In genomic region chr14:105417458-105417960, GRCm38 (mm10) we compare ENCODE assay signal across 24 mouse cellular contexts.
DNase-seq lines count a peak whose midpoint lies in the region; ATAC-seq and TF ChIP-seq lines count a peak whose summit lies in the region.
"Had no signal": no experiment of that assay in that cellular context is flagged by ENCODE, and none has a peak within 500 bp of the region (broad histone marks: within the 10 kb centered on the region; RNA-seq: fewer than 3 reads in every experiment).

No protein-coding gene starts in this region.

- H3K36me3 ChIP-seq in limb, embryonic 12.5 days: no peaks in the 10 kb centered on the region
- no peaks in the 10 kb centered on the region for H3K36me3 ChIP-seq in liver, embryonic 12.5 days
- H3K36me3 ChIP-seq: G1E; hindbrain, embryonic 13.5 days; midbrain, embryonic 12.5 days had no signal

- no peak for DNase-seq in gastrocnemius, adult 2 months
- DNase-seq in gastrocnemius, postnatal 10 days: no peak
- peak; percentile 25 for DNase-seq in retina, postnatal 1 day
- DNase-seq in retina, embryonic 14.5 days (ENCODE audit: low spot score): no peak
- DNase-seq in ovary, postnatal 36 days (ENCODE audit: low spot score): no peak
- DNase-seq: adrenal gland, adult 8-10 months; cerebellum, adult 8-10 months; cerebellum, postnatal 25 days; heart, postnatal 4 days; kidney, adult 8-10 months; layer of hippocampus, adult 9-11 months; right cerebral cortex, adult 18-20 months; spleen, adult 18-20 months; thymus, adult 2 months; thymus, postnatal 36 days had no signal

- H3K9ac ChIP-seq in limb, embryonic 12.5 days (replicated peaks): no peak overlapping the region
- no peak overlapping the region for H3K9ac ChIP-seq in liver, embryonic 12.5 days
- H3K9ac ChIP-seq: forebrain, embryonic 13.5 days; hindbrain, embryonic 13.5 days; midbrain, embryonic 12.5 days had no signal

- peak overlapping the region; percentile 66 for H3K27ac ChIP-seq in gastrocnemius, adult 2 months
- H3K27ac ChIP-seq in limb, embryonic 12.5 days: 0 out of 2 replicates have a peak overlapping the region, but pooled peaks have one; percentile 50
- no peak overlapping the region for H3K27ac ChIP-seq in liver, embryonic 12.5 days
- H3K27ac ChIP-seq: forebrain, embryonic 13.5 days; hindbrain, embryonic 13.5 days; kidney, postnatal 0 days; midbrain, embryonic 12.5 days had no signal

- intact Hi-C loops in gastrocnemius, adult 2 months (cut with DNase I): no loop called here

- H3K9me3 ChIP-seq in limb, embryonic 12.5 days: no peaks in the 10 kb centered on the region
- H3K9me3 ChIP-seq in liver, embryonic 12.5 days (replicated peaks): no peaks in the 10 kb centered on the region
- H3K9me3 ChIP-seq: forebrain, embryonic 13.5 days; hindbrain, embryonic 13.5 days; midbrain, embryonic 12.5 days had no signal

- no peaks in the 10 kb centered on the region for H3K27me3 ChIP-seq in limb, embryonic 12.5 days
- H3K27me3 ChIP-seq in liver, embryonic 12.5 days (replicated peaks): no peaks in the 10 kb centered on the region
- H3K27me3 ChIP-seq: forebrain, embryonic 13.5 days; hindbrain, embryonic 13.5 days; midbrain, embryonic 12.5 days had no signal

- peaks cover 12% of the 10 kb centered on the region; the same call in 1 of the 2 replicates for H3K4me1 ChIP-seq in limb, embryonic 12.5 days (replicated peaks)
- H3K4me1 ChIP-seq in liver, embryonic 12.5 days: no peaks in the 10 kb centered on the region
- H3K4me1 ChIP-seq: forebrain, embryonic 13.5 days; hindbrain, embryonic 13.5 days; midbrain, embryonic 12.5 days had no signal

- peak overlapping the region; percentile 32; the same call in 1 of the 2 replicates for H3K4me3 ChIP-seq in gastrocnemius, adult 2 months
- H3K4me3 ChIP-seq in limb, embryonic 12.5 days (replicated peaks): no peak overlapping the region
- no peak overlapping the region for H3K4me3 ChIP-seq in liver, embryonic 12.5 days
- H3K4me3 ChIP-seq: forebrain, embryonic 13.5 days; hindbrain, embryonic 13.5 days; midbrain, embryonic 12.5 days had no signal

- 33% methylated on average over 8 of the region's 8 CpGs for WGBS in limb, embryonic 12.5 days
- 74% methylated on average over 8 of the region's 8 CpGs for WGBS in liver, embryonic 12.5 days (ENCODE audit: insufficient replicate concordance)

- H3K4me2 ChIP-seq in limb, embryonic 12.5 days: peak overlapping the region; percentile 21; the same call in 1 of the 2 replicates
- no peak overlapping the region for H3K4me2 ChIP-seq in liver, embryonic 12.5 days
- H3K4me2 ChIP-seq: forebrain, embryonic 13.5 days; heart, embryonic 11.5 days; hindbrain, embryonic 13.5 days; midbrain, embryonic 12.5 days had no signal

- TF ChIP-seq CTCF in gastrocnemius, adult 2 months (IDR thresholded peaks at IDR 0.05): no peak

- no peak for ATAC-seq in limb, embryonic 12.5 days (ENCODE audit: insufficient number of reproducible peaks, insufficient read depth, low FRiP score, low TSS enrichment, low read depth)
- no peak for ATAC-seq in liver, embryonic 12.5 days
- ATAC-seq: forebrain, embryonic 13.5 days; intestine, embryonic 16.5 days had no signal
